8 mouse cellular contexts compared by ENCODE assay signal in genomic region chr7:25788220-25789128, GRCm38 (mm10). TPM values are rescaled to one million over a fixed set of nuclear protein-coding genes. Genes with fewer than 3 reads are reported as not detected.
A peak's percentile ranks its signal among the peaks of the same experiment; 100 is the strongest.
DNase-seq lines count a peak whose midpoint lies in the region; ATAC-seq and TF ChIP-seq lines count a peak whose summit lies in the region.

Gene Axl, minus strand, starts transcription at chr7:25788705.

- H3K4me1 ChIP-seq in bone marrow, adult 2 months (ENCODE audit: control insufficient read depth, insufficient read depth, low read length), result no peaks in the 10 kb centered on the region
- peaks cover 25% of the 10 kb centered on the region for H3K4me1 ChIP-seq in heart, embryonic 11.5 days (ENCODE audit: control insufficient read depth, insufficient read depth, low read length)
- H3K4me1 ChIP-seq in kidney, embryonic 14.5 days (ENCODE audit: control insufficient read depth, insufficient read depth, low read length), result peaks cover 15% of the 10 kb centered on the region
- peaks cover 9% of the 10 kb centered on the region for H3K4me1 ChIP-seq in midbrain, embryonic 16.5 days (ENCODE audit: control insufficient read depth, insufficient read depth, low read length)

- H3K9me3 ChIP-seq in heart, embryonic 11.5 days (replicated peaks; ENCODE audit: control insufficient read depth, low read length), result no peaks in the 10 kb centered on the region
- H3K9me3 ChIP-seq in kidney, embryonic 14.5 days (ENCODE audit: control insufficient read depth, low read length), result no peaks in the 10 kb centered on the region
- H3K9me3 ChIP-seq in midbrain, embryonic 16.5 days (replicated peaks; ENCODE audit: control insufficient read depth, low read length, poor library complexity, severe bottlenecking), result no peaks in the 10 kb centered on the region

- no peak for ATAC-seq in CD4-positive, CD25-positive, alpha-beta regulatory T cell, adult 4 months
- no peak for ATAC-seq in erythroid progenitor cell, adult 5-6 weeks (replicated peaks; ENCODE audit: low FRiP score, poor library complexity, severe bottlenecking)
- ATAC-seq in heart, embryonic 11.5 days (replicated peaks; ENCODE audit: insufficient number of reproducible peaks, low FRiP score, low TSS enrichment), result peak; percentile 81
- peak; percentile 94 for ATAC-seq in kidney, embryonic 14.5 days (ENCODE audit: low FRiP score, low TSS enrichment)
- ATAC-seq in midbrain, embryonic 16.5 days, result peak; percentile 84

- peak; percentile 66 for DNase-seq in liver
- peak; percentile 84 for DNase-seq in testis, postnatal 14 days (ENCODE audit: low spot score)

- 0 out of 2 replicates have a peak, but pooled peaks cover 3% of the 10 kb centered on the region for H3K36me3 ChIP-seq in heart, embryonic 11.5 days (ENCODE audit: control insufficient read depth, insufficient read depth, low read length)
- 0 out of 2 replicates have a peak, but pooled peaks cover 3% of the 10 kb centered on the region for H3K36me3 ChIP-seq in kidney, embryonic 14.5 days (ENCODE audit: control insufficient read depth, insufficient read depth, low read length)
- H3K36me3 ChIP-seq in midbrain, embryonic 16.5 days (ENCODE audit: control insufficient read depth, insufficient read depth, low read length), result no peaks in the 10 kb centered on the region

- H3K27ac ChIP-seq in bone marrow, adult 2 months (ENCODE audit: control insufficient read depth, insufficient read depth, low read depth, low read length, poor library complexity), result peak within 1 kb of the TSS; percentile 10; the same call in 1 of the 2 replicates
- H3K27ac ChIP-seq in heart, embryonic 11.5 days (ENCODE audit: low read depth, low read length), result peak within 1 kb of the TSS; percentile 32
- H3K27ac ChIP-seq in kidney, embryonic 14.5 days (ENCODE audit: low read depth, low read length), result peak within 1 kb of the TSS; percentile 11; the same call in 1 of the 2 replicates
- H3K27ac ChIP-seq in midbrain, embryonic 16.5 days (ENCODE audit: low read length), result no peak within 1 kb of the TSS; the same call in 1 of the 2 replicates

- WGBS in bone marrow, adult 2 months, result 9% methylated on average over 30 of the region's 30 CpGs
- 1% methylated on average over 27 of the region's 30 CpGs for WGBS in heart, embryonic 11.5 days (ENCODE audit: insufficient replicate concordance)
- 0% methylated on average over 29 of the region's 30 CpGs for WGBS in kidney, embryonic 14.5 days
- WGBS in midbrain, embryonic 16.5 days, result under 1% methylated on average over 19 of the region's 30 CpGs

- no peak; the same call in 1 of the 2 replicates for TF ChIP-seq POLR2A in bone marrow, adult 2 months (IDR thresholded peaks at IDR 0.05; ENCODE audit: borderline replicate concordance, control insufficient read depth, low read depth, low read length)

- peak within 1 kb of the TSS; percentile 76 for H3K9ac ChIP-seq in heart, embryonic 11.5 days (ENCODE audit: low read depth, low read length)
- H3K9ac ChIP-seq in kidney, embryonic 14.5 days (ENCODE audit: low read depth, low read length), result peak within 1 kb of the TSS; percentile 71
- H3K9ac ChIP-seq in midbrain, embryonic 16.5 days (ENCODE audit: low read depth, low read length), result peak within 1 kb of the TSS; percentile 59

- no peak within 1 kb of the TSS for H3K4me3 ChIP-seq in bone marrow, adult 2 months (replicated peaks; ENCODE audit: control insufficient read depth, low read depth, low read length)
- H3K4me3 ChIP-seq in heart, embryonic 11.5 days (ENCODE audit: low read depth, low read length), result peak within 1 kb of the TSS; percentile 69
- peak within 1 kb of the TSS; percentile 53 for H3K4me3 ChIP-seq in kidney, embryonic 14.5 days (ENCODE audit: low read length)
- peak within 1 kb of the TSS; percentile 35 for H3K4me3 ChIP-seq in midbrain, embryonic 16.5 days (ENCODE audit: low read depth, low read length)

- peak within 1 kb of the TSS; percentile 93 for H3K4me2 ChIP-seq in heart, embryonic 11.5 days
- H3K4me2 ChIP-seq in kidney, embryonic 14.5 days (replicated peaks; ENCODE audit: low read depth, low read length), result peak within 1 kb of the TSS; percentile 82
- H3K4me2 ChIP-seq in midbrain, embryonic 16.5 days (ENCODE audit: low read length), result peak within 1 kb of the TSS; percentile 56

- TF ChIP-seq CTCF in bone marrow, adult 2 months (IDR thresholded peaks at IDR 0.05; ENCODE audit: control insufficient read depth, insufficient read depth, low read length), result no peak

- no peaks in the 10 kb centered on the region for H3K27me3 ChIP-seq in heart, embryonic 11.5 days (ENCODE audit: control insufficient read depth, insufficient read depth, low read length)
- H3K27me3 ChIP-seq in kidney, embryonic 14.5 days (ENCODE audit: control insufficient read depth, insufficient read depth, low read length), result no peaks in the 10 kb centered on the region
- no peaks in the 10 kb centered on the region for H3K27me3 ChIP-seq in midbrain, embryonic 16.5 days (ENCODE audit: control insufficient read depth, insufficient read depth, low read depth, low read length)

RNA-seq across cellular contexts. Expression of gene Axl, which starts in this region (rescaled TPM):
- polyA plus RNA-seq in CD4-positive, CD25-positive, alpha-beta regulatory T cell, adult 4 months (2017; shearing (Covaris generic)), result 10 to 100 TPM; 17.8 to 34.4 TPM
- polyA plus RNA-seq in bone marrow, adult 2 months (2011; ENCODE audit: insufficient read depth, insufficient read length, low replicate concordance, missing spikeins), result 20.4 and 37.6 TPM in 2 replicates
- total RNA-seq in erythroid progenitor cell, adult 5-6 weeks (2015; ENCODE audit: low replicate concordance), result 51.9 and 61.6 TPM in 2 replicates
- 27.2 and 58.7 TPM in 2 replicates for total RNA-seq in erythroid progenitor cell, adult 5-6 weeks (2017; ENCODE audit: low replicate concordance)
- polyA plus RNA-seq in heart, embryonic 11.5 days (2014; fragmentation: Nextera tagmentation; extraction: Ambion mirVana), result 53.6 and 54.5 TPM in 2 replicates
- 75.3 and 75.5 TPM in 2 replicates for polyA plus RNA-seq in kidney, embryonic 14.5 days (2014; fragmentation: Nextera tagmentation; extraction: Ambion mirVana)
- 14.9 and 17.1 TPM in 2 replicates for polyA plus RNA-seq in midbrain, embryonic 16.5 days (2015; fragmentation: Nextera tagmentation; extraction: Ambion mirVana)

Comparison
In these comparisons a context has a peak if more than half of its experiments do, and no peak if none do; other contexts are left out.
1. ATAC-seq: peak in heart, embryonic 11.5 days (single experiment), kidney, embryonic 14.5 days (single experiment) and midbrain, embryonic 16.5 days (single experiment); none in CD4-positive, CD25-positive, alpha-beta regulatory T cell, adult 4 months (single experiment) and erythroid progenitor cell, adult 5-6 weeks (single experiment).
2. Peak in every context shown above with its lines, with median percentiles within 50 percentile points of each other: H3K4me2 ChIP-seq and H3K9ac ChIP-seq.